Mouse (Mus musculus) thymus, postnatal 4 days (tissue): ENCODE measurements around the gene Mrpl21.

ENCODE experiments used
- DNase-seq: peaks from one replicate; pipeline ENCODE4 v3.0.0; 2021

Gene Mrpl21

DNA sequence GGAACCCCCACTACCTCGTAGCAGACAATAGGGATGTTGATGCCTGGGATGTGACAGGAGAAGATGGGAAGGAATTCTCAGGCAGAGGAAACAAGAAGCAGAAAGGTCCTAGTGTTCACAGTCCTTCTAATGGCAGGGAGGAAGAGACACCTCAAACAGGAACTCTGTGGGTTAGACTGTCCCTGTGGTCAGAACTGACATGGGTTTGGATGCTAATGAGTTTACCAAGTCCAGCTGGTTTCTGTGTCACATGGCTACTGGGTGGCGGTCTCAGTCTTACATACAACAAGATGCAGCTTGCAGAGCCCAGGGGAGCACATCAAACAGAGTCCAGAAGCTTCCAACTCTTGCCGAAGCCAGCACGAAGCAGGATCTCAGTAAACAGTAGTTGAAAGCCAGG is 21.3 kb downstream of the Mrpl21 start:
- no peak for DNase-seq

DNA sequence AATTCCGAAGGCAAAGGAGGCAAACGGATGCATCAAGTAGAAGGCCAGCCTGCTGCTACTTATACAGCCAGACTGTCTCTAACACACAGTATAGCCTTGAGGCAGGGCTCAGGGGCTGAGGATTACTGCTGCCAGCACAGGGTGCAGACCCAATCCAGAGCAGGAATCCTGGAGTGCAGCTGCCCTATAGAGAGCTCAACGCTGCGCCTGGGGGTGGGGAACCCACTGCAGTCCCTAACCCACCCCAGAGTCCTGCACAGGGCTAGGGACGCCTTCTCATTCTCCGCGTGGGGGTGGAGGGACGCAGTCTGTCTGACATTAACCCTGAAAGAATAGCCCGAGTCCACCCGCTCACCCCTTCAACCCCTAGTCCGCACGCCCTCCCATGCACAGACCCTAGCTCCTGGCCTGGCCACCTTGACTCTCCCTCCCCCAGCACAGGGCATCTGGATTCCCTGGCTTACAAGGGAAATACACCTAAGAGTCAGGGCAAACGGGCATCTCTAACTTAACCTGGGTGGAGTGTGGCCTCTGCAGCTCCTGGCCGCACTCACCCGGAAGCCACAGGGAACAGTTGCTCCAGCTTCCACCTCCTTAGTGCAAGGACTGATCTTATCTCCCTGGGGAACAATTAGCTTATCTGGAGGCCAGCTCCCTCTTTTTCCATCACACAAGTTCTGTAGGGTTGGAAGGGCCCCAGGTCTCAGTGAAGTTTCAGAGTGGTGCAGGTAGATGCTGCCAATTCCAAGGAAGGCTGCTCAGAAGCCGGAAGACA is 24.7 kb downstream of the Mrpl21 start:
- DNase-seq = no peak

DNA sequence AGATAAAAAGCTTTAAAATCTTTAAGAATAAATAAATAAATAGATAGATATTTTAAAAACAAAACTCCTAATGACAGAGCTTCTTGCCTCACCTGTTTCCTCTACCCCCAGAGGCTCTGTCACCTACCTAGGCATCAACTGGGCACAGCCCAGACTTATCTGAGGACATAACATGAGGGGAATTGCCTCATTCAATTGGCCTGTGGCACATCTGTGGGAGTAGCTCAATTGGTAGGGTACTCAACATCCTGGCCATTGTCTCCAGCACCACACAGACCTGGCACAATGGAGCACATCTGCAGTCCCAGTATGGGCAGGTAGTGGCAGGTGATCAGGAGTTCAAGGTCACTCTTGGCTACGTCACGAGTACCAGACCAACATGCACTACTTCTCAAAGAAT is 36.6 kb downstream of the Mrpl21 start:
- no peak for DNase-seq

DNA sequence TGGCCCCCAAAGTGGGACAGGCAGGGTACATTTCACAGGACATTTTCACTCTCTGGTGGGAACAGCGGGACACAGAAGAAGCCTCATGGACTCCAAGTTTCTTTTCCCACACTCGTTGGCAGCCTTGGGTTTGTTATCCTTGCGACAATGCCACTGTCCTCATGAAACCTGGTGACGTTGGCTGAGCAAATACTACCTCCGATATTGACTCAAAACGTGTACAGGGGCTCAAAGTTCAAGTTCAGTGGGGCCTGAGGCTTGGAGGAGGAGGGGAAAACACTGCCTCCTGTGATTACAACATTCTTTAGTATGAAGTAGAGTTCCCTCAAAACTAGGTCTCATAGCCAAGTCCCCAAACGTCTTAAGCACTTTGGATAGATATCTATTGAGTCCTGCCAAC is 37.4 kb downstream of the Mrpl21 start:
- no peak for DNase-seq

DNA sequence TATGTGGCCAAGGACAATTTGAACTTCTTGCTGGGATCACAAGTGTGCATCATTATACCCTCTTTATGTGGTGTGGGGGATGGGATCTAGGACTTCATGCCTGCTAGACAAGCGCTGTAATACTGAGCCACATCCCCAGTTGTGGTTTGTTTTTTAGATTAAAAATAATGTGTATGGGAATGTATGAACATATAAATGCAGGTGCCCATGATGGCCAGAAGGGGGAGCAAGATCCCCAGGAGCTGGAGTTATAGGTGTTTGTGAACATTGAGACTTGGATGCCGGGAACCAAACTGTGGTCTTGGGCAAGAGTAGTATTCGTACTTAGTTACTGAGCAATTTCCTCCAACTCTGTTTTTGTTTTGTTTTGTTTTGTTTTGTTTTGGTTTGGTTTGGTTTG is 38.1 kb downstream of the Mrpl21 start:
- DNase-seq = no peak

DNA sequence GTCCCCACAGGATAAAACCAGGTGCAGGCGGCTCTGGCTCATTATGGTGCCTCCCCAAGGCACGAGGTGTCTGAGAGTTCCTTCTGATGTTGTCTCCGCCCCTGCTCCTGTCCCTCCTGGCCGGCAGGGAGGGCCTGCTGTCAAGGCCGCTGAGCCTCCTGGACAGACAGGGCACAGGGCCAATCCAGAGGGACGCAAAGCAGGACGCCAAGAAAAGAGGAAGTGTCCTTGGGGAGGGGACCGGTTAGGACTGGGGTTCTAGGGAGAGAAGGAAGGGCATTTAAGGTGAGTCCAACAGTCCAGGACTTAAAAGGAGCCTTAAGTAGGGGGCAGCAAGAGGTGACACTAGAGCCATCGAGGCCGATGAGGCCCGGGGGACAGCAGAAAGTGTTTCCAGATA is 38.9 kb downstream of the Mrpl21 start:
- DNase-seq = no peak

DNA sequence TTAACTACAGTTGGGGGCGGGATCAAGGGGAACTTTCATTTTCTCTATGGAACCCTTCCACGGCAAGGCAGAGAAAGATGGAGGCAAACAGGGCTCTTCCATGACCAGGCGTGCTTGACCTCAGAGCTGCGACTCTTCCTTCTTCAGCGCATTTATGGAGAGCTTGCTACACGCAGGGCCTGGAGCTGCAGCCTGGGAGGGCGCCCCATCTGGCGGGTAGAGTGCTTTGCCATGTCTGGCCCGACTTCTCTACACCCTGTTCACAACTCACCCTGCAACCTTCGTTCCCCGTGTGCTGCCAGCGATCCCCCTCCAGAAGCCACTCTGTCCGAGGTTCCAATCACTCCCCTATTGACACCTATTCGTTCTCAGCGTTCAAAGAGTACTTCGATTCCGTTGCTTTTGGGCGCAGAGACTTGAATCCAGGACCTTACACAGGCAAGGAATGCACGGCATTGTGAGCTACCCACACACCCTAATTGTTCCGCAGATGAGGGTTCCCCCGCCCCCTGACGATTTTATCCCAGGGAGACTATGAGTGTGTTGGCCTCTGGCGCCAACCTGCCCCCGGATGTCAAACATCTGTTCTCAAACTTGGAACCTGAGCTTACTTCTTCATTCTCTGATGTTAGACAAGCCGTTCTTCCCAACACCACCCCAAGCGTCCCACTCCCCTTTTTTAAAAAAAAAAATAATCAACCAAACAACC is 39.7 kb downstream of the Mrpl21 start, which contains the start of gene Cpt1a:
TSS of gene Cpt1a (plus strand) at position 74 of the 709 bp plus-strand sequence.
- DNase-seq = peak; percentile 82

DNA sequence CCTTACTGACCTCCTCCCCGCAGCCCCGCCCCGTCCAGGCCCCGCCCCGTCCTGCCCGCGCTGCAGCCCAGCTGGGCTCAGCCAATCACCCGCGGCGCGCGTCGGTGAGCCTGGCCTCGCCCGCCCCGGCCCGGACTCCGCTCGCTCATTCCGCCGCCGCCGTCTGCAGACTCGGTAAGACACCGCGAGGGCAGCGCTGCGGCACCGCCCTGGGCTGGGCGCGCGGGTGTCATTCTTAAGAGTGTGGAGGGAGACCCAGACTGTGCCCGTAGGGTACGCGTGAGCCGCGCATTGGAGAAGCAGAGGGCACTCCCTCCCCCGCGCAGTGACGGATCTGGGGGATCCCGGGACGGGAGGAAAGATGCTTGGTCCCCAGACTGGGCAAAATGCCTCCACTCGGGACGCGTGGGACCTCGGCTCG is 40.5 kb downstream of the Mrpl21 start:
- peak; percentile 87 for DNase-seq

DNA sequence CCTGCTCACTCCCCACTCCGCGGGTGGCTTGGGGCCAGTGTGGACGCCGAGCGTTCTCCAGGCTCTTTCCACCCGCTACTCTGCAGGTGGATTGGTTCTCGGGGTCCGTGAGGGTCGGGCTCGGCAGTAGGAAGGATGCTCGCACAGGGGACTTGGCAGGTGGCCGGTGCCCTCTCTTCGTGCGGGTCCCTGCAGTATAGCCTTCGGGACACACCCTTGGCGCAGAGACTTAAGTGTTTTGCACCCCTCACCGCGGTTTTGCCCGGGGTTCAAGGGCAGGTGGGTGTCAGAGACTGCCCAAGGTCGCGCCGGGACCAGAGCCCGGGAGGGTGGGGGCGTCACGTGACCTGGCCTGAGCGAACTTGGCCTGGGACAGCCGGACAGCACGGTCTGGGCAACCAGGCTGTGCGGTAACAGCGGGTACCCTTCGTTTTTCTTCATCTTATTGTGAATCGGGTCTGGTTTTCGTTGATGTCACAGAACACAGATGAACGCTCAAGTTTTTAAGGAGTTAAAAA is 41.1 kb downstream of the Mrpl21 start:
- peak; percentile 66 for DNase-seq

DNA sequence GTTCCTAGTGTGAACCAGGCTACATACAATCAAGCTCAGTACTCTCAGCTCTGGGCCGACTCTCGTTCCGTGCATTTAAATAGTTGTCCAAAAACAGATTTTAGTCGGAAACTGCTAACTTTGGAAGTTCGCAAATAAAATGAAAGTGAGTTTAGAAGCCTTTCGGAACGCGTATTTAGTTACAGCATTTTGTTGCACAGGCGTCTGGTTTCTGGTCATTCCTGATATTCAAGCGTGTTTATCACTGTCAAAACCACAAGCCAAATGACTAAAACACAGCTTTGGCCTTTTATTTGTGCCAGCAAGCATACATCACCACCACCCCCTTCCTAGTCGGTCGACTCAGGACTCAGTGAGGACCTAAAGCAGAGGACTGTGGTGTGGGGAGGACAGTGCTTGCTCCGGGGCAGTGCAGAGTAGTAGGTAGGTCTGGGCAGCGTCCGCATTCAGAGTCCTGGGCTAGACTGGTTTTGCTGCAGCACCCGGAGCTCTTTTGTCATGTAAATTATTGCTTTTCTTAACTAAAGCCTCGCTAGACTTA is 41.6 kb downstream of the Mrpl21 start:
- no peak for DNase-seq

DNA sequence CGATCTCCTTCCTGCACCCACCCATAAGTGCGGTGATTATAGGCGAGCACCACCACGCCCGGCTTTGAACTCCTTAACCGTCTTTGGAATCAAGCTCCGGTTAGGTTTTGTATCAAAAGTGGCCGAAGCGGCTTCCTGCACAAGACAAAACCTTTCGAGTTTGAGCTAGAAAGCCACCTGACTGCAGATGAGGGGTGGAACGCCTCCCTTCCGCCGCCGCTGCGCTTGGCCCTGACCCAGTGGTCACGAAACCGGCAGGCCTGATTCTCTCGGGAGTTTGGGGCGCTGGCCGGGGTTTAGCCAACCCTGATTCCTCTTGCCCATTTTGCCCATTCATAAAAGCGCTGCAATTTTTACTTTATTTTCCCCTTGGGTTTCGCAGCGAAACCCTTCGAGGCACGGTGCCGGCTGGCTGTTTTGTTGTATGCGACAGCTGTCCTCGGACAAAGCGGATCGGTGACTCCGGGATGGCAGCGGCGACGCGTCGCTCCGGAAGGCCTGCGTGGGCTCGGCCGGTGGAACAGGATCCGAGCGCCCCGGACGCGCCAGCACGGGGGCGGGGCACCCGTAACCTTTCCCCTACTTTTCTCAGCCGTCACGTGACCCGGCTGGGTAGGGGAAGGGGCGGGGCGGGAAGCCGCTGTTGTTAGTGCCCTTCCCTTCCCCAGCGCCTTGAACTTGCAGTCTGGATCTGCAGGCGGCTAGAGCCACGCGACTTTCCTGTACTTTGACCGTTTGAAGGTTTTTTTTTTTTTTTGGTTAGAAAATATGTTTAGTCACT is 42.4 kb downstream of the Mrpl21 start:
- peak; percentile 97 for DNase-seq

DNA sequence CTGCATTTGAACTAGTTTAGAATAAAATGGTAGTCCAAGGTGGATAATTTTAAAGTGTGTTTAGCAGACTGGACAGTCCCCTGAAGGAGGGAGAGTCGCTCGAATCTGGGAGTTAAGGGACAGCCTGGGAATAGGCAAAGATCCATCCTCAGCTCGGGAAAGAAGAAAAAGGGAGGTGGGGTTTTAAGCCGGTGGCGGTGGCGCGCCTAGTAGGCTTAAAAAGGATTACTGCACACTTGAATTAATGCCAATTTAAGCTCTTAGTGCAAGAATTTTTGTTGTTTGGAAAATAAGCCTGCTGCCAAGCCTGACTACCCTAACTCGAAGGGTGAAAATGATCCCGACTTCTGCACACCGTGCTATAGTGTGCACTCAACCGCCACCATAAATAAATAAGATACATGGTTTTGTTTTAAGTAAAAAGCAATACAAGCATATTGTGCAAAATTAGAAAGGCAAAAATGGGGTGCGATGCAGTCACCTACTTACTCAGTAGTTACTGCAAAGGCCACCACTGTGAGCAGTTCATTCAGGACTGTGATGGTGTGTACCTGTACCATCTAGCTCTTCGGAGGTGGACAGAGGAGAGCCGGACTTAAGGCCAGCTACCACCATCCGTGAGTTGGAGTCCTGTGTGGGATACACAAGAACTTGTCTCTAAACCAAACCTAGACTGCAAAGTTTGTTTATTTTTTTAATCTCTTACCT is 43.2 kb downstream of the Mrpl21 start:
- DNase-seq = no peak

DNA sequence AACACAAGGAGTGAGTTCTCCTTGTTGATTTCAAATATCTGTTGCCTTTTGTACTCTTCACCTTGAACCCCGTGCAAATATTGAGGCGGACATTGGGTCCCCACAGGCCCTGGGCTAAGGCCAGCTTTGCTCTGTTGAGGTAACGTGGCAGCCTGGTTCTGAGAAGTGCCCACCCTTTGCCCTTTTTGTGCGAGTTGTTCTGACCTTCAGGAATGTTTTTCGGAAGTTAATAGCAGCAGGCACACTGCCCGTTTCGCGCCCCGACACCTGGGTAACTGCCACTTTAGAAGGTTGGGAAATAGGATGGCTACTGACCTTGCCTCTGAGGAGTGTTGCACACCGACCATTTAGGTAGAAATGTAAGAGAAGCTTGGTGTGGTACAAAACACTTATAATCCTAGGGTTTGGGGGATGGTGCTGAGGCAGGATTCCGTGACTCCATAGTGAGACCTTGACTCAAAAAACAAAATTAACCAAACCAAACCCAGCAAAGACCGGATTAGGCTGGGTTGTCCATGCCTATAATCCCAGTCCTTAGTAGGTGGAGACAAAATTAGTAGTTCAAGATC is 43.9 kb downstream of the Mrpl21 start:
- no peak for DNase-seq

DNA sequence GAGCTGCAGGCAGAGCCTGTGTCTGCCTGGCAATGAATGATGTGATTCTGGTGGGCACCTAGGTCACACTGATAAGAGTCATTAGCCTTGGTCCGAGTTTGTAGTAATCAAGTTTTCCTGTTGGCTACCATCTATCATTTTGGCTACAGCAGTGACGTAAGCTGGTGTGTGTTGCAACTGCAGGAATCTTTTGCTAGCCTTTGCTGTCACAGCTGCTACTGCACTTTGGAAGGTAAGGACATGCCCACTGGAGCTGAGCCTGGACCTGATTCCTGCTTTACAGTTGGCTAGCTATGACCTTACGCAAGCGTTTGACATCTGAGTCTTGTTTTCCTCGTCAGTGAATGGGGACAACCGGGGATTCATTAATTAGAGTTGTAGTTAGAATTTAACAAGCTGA is 50.5 kb downstream of the Mrpl21 start:
- DNase-seq = no peak

DNA sequence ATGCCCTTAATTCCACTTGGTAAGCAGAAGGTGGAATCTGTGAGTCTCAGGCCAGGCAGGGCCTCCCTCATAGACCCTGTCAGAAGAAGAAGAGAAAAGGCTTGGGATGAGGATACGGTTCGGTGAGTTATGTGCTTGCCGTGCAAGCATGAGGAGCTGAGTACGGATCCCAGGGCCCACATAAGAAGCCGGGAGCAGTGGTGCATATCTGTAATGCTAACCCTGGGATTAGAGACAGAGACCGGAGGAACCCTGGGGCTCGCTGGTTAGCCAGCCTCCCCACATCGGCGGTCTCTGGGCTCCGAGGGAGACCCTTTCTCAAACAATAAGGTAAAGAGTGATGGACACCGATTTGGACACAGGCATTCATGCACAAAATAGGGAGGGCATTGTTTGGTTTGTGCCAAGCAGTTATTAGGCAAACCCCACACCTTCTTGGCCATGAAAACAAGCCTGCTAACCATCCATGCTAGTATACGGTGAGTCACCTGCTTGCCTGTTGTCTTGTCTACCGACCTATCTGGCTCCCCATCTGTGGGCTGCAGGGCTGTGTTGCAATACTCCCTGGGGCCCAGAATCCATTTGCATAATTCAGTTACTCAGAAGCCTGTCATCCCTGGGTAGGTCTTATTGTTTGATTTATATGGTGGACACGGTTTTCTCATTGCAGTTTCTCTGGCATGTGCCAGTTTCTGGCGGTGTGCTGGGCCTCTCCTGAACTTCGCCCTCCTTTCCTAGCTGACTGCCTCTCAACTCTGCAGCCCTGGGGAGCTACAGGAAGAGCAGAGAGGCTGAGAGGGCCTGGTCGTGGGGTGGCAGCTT is 51.2 kb downstream of the Mrpl21 start:
- no peak for DNase-seq

DNA sequence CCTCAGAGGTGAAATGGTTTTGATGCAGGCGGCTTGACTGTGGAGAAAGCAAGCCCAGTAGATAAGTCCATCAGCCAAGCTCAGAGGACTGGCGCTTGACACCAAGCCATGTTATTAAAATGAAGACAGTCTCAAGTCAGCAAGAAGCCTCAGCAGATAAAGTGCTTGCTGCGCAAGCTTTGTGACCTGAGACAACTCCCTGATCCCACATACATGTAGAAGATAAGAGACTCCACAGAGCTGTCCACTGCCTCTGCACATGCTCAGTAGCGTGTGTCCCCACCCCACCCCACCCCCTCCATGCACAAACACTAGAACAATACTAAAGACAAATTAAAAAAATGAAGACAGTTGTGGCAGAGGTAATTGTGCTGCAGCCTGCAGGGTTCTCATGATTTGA is 51.8 kb downstream of the Mrpl21 start:
- DNase-seq = no peak

DNA sequence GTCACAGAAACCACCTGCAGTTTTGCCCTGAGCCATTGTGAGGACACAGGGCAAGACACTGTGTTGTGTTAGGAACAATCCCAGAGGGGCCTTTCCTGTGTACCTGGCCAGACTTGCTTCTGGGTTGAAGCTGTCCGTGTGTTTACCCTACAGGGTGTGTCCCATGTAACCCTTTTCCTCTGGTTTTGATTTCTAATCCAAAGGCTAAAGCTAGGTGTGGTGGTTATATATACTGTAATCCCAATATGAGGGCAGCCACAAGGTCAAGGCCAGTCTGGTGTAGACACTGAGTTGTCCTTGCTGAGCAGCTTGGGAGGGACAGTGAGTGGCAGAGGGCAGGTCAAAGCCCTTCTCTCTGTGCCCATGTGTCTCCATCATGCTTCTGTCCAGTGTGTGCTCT is 53.2 kb downstream of the Mrpl21 start:
- DNase-seq = no peak

DNA sequence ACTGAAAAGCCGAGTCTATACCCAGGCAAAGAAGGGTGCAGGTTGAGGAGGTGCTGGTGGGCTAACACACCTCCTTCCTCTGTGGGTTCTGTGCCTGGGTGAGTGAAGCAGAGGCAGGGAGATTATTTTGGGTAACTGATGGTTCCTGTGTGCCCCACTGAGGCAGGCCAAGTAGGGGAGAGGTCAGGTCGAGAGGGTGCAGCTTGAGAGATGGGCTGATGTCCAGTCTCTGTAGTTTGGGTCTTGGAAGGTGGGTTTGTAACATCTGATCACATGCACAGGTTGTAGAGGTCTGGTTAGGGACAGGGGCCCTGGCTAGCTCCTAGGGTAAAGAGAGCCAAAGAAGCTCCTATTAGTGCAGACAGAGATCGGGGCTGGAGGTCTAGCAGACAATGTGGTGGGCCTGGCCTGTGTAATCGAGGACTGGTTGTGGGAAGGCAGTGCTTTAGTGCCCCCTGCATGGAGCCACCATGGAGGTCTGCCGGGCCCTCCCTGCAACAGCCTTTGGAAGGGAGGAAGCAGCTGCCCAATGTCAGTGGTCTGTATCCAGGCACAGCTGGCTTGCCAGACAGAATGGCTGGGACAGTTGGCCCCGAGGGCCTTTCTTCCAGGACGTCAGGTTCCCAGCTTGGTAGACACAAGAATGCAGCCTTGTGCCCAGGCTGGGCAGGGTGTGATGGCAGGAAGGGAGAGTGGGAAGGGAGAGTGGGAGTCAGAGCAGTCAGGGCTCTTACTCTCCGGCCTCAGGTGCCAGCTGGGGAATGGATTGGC is 54.0 kb downstream of the Mrpl21 start:
- DNase-seq = no peak

DNA sequence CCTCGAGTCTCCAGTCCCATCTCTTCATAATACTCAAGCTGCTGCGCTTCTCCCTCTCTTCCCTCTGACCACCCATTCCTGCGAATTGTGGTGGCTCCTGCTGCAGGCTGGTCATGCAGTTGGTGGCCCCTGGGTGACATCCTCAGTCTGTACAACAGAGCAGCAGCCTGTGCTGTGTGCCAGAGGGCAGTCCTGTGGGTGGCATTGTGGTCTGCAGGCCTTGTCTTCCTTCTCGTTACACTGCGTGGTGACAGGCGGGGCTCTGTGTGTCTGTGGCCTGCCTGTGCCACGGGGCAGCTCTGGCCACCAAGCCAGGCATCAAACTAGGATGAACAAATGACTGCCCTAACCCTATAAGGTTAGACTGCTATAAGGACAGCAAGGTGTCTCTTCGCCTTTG is 56.5 kb downstream of the Mrpl21 start:
- DNase-seq = no peak

DNA sequence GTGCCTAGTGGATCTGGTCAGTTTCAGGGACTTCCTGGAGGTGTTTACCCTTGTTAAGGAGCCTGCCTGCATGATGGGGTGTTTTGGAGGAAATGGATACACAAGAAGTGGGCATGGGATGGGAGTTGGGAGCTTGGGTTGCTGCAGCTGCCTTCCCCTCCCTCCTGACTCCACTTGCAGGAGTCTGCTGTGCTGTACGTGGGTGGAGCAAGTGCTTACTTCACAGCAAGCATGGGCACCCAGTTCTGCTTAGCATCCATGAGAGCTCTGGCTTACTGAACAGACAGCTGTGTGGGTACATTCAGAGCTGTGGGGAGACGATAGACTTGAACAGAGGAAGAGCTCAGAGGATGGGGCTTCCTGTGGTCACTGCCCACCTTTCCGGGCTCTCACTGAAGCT is 58.3 kb downstream of the Mrpl21 start:
- DNase-seq = peak; percentile 47
